Mouse (Mus musculus): ENCODE results near the gene Syt15. TPM values are rescaled to one million over a fixed set of nuclear protein-coding genes. Genes with fewer than 3 reads are reported as not detected.
A peak's percentile ranks its signal among the peaks of the same experiment; 100 is the strongest.

Gene Syt15
- 1 to 10 TPM in 1 of 2 experiments, under 1 TPM in 1; 0.49 to 1.5 TPM for total RNA-seq (2021)

DNA sequence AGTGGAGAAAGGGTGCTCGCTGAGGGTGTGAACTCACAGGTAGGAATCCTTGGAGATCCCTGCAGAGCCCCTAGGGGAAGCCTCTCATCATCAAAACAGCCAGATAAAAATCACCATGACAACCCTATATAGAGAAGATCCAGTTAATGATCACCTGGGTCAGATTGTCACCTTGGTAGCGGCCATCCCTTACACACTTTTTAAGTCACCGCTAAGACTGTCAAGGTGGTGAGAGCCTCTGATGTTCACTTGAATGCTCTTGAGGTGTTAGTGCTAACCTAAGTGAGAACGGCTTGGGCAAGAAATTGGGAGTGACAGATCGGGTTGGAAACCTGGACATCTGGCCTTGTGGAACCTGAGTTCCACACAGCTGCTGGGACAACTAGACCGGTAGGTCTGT lies at the start of gene Syt15:
TSS of gene Syt15 (plus strand) at position 301 of the 400 bp plus-strand sequence.
- DNase-seq (ENCODE audit: extremely low spot score in 1 of 2, low spot score in 1 of 2) = no peak

DNA sequence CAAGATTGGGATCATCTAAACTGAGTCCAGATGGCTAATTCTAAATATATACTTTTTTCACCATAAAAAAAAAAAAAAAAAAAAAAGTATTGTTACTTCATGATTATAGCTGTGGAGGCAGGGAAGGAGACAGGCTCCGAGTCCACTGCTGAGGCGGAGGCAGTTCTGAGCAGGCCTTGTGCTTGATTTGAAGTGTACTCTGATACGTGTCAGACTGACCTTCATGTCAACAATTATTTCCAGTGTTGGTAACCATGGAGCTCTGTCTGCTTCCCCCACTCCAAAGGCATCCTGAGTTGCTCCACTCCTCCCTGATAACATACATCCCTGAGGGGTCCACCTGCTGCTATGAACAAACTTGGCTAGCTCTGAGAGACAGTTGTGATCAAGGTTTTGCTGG lies 48.3 kb upstream of the Syt15 start:
- no peak for DNase-seq (ENCODE audit: extremely low spot score in 1 of 2, low spot score in 1 of 2)

GRCm38 (mm10) chr14:34179351-34179750 lies 40.0 kb upstream of the Syt15 start:
- DNase-seq (ENCODE audit: extremely low spot score in 1 of 2, low spot score in 1 of 2) = peak in 1 of 2 experiments; percentile 27

GRCm38 (mm10) chr14:34183101-34183500 lies 36.3 kb upstream of the Syt15 start:
- no peak for DNase-seq (ENCODE audit: extremely low spot score in 1 of 2, low spot score in 1 of 2)

- DNase-seq (ENCODE audit: extremely low spot score in 1 of 2, low spot score in 1 of 2) = peak in 1 of 2 experiments; percentile 44
Measured at GRCm38 (mm10) chr14:34188629-34189028, 30.8 kb upstream of the Syt15 start.

DNA sequence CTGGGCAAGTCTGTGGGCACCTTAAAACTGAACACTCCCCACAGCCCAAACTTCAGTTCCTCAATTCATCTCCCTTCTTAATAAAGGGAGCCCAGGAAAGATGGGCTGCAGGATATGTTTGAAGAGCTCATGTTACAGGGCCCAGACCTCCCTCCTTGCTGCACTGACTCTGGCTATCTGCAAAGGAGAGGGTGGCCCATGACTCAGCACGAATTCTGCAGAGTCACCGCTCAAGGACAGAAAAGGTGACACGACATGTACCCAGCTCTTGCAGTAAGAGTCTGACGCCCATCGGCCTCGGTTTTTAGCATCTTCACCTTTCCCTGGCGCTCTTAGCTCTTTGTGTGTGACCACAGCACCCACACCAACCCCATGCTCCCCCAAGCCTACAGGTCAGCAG lies 29.0 kb upstream of the Syt15 start:
- DNase-seq (ENCODE audit: extremely low spot score in 1 of 2, low spot score in 1 of 2) = no peak

DNA sequence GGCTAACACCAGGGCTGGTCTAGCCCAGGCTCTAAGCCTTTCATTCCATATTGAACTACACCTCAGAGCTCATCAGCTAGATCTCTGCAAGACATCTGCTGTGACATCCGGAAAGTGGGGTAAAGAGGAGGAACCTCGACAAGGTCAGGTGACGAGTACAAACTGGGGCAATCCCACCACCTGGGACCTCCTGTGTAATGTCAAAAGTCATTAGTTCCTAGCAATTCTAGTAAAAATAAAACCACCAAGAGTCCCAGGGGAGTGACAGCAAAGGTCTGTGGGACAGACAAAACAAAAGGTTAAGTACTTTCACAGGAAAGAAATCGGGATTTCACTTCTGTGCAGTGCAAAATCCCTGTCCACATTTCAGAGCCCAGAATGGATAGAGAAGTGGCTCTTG lies 25.5 kb upstream of the Syt15 start:
- DNase-seq (ENCODE audit: extremely low spot score in 1 of 2, low spot score in 1 of 2) = no peak

DNA sequence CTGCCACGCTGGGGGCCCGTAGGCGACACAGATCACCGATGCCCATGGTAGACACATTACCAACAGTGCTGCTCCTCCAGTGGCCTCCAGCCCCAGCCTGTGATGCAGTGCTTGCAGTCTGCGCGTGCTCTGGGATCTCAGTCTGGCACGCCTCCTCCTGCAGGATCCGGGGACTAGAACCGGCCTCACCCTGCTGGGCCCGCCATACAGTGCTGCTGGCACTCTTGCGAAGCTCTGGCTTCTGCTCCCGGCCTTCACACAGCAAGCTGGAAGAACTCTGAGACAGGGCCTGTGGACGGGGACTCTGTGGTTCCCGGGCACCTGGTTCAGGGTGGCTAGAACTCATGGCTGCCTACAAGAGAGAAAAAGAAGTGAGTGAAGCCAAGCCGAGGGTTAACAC lies 23.9 kb upstream of the Syt15 start:
- no peak for DNase-seq (ENCODE audit: extremely low spot score in 1 of 2, low spot score in 1 of 2)

- no peak for DNase-seq (ENCODE audit: extremely low spot score in 1 of 2, low spot score in 1 of 2)
Measured at GRCm38 (mm10) chr14:34196706-34197105, 22.7 kb upstream of the Syt15 start.

- peak in 1 of 2 experiments; percentile 10 for DNase-seq (ENCODE audit: extremely low spot score in 1 of 2, low spot score in 1 of 2)
Measured at GRCm38 (mm10) chr14:34200738-34201230, 18.6 kb upstream of the Syt15 start.

DNA sequence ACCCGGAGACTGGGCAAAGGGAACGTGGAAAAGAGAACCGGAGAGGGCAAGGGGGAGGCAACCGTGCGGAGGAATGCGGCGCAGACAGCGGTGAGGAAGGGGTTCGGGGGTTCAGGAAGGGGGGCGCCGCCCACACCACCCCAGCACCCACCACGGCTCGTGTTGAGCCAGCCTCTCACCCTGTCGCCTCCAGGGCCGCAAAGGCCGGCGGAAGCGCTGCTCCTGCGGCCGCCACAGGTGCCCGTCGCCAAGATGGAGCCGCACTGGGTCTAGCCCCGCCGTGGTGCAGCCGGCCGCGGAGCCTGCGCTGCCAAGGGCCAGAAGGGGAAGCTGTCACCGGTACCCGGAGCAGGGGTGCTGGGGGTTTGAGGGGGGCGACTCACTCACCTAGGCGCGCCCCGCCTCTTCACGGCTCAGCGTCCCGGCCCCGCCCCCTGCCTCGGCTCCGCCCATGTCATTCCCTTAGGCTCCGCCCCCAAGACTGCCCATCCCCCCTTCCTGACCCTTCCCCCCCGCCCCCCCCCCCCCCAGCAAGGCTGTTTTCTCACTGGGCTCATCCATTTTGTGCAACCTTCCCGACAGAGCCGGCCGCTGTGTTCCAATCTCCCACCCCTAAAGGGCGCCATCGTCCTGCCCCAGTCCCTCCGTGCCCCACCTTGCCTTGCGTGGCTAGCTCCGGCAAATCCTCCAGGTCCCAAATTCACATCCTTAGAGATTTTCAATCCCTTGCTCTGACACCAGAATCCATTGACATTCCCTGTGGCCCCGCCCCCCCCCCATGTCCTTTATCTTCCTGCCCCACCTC lies 18.0 kb upstream of the Syt15 start, which contains the start of gene Gprin2:
TSS of gene Gprin2 (minus strand) at position 423 of the 805 bp plus-strand sequence.
- peak in 1 of 2 experiments; percentile 38 for DNase-seq (ENCODE audit: extremely low spot score in 1 of 2, low spot score in 1 of 2)

- DNase-seq (ENCODE audit: extremely low spot score in 1 of 2, low spot score in 1 of 2) = no peak
Measured at GRCm38 (mm10) chr14:34207996-34208395, 11.4 kb upstream of the Syt15 start.

- peak in 1 of 2 experiments; percentile 52 for DNase-seq (ENCODE audit: extremely low spot score in 1 of 2, low spot score in 1 of 2)
Measured at GRCm38 (mm10) chr14:34208651-34209050, 10.7 kb upstream of the Syt15 start.

DNA sequence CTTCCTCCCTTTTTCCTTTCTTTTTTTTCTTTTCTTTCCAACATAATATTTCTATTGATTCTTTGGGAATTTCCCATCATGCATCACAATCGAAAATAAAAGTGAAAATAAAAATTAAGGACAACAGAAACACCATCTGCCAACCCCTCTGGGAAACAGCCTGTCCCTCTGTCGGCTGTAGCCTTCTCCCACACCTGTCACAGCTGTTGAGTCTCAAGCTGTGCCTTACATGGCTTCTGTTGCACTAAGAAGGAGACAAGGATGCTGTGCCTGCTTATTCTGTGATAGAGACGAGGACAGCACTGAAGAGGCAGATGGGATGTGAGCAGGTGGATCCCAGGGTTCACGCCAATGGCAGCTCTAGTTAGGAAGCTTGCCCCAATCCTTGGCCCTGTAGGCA lies 10.3 kb upstream of the Syt15 start:
- DNase-seq (ENCODE audit: extremely low spot score in 1 of 2, low spot score in 1 of 2) = no peak

GRCm38 (mm10) chr14:34209942-34210341 lies 9.5 kb upstream of the Syt15 start:
- DNase-seq (ENCODE audit: extremely low spot score in 1 of 2, low spot score in 1 of 2) = no peak

DNA sequence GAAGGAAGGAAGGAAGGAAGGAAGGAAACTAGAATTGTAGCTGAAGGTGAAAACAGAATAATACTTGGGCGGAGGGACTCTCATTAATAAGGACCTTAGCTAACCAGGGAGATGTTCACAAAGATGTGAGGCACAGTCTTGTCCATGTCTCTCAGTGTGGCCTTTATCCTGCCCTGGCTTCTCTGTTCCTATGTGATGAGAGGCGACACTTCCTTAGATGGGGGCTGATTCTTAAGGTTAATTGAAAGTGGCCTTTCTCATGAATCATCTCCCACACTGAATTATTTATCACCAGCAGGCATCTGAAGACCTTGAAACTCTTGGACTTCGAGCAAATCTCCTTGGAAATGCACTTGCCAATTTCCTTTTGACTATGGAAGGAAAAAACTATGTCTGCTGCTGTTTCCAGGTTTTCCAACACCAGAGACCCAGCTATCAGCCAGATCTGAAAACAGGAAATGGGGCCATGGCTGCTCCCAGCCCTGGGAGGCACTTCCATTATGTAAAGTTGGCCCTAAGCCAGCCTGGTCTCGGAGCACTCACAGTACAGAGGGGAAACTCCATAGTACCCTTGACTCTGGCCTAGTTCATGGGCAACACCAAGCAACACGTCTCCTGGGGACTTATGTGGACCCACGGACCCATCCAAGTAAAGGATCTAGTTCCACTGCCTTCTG lies 3.8 kb upstream of the Syt15 start:
- DNase-seq (ENCODE audit: extremely low spot score in 1 of 2, low spot score in 1 of 2) = no peak

- DNase-seq (ENCODE audit: extremely low spot score in 1 of 2, low spot score in 1 of 2) = no peak
Measured at GRCm38 (mm10) chr14:34219786-34220198, 397 bp downstream of the Syt15 start.

DNA sequence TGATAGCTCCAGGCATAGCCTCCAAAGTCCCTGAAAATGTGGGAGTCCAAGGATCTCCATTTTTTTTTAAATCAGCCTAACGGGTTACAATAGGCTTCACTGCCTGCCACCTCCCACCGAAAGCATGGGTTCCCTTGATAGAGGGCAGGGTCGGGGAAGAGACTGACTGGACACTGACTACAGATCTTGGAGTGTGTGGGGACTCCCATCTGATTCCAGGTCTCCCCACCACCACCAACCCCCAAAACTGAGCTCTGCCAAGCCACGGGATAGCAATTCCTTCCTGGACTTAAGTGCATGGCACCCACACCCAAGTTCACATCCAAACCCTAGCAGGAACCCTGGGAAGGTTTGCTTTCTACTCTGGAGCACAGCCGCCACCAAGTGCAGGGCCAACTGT lies 1.0 kb downstream of the Syt15 start:
- no peak for DNase-seq (ENCODE audit: extremely low spot score in 1 of 2, low spot score in 1 of 2)

GRCm38 (mm10) chr14:34221416-34222077 lies 2.2 kb downstream of the Syt15 start:
- no peak for DNase-seq (ENCODE audit: extremely low spot score in 1 of 2, low spot score in 1 of 2)

DNA sequence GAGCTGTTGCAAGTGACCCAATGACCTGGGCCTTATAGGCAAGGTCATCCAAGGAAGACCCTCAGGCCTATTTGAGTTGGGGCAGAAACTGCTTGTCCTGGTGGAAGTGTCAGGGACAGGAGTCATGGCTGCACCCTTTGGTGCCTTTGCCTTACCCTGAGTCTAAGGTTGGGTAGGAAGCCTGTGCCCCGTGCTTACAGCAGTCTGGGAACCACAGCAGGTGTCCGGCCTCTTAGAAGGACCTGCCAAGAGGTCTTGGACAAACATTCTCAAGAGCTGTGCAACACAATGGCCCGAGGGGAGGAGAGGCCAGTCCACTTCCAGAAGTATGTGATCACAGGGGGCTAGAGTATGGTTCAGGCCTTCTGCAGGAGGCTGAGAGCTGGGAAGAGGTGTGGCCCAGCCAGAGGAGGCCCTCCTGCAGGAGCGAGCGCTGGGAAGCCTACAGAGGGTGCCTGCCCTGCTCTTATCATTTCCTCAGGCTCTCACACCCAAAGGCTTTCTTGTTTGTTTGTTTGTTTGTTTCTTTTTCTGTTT lies 4.0 kb downstream of the Syt15 start:
- DNase-seq (ENCODE audit: extremely low spot score in 1 of 2, low spot score in 1 of 2) = no peak

- DNase-seq (ENCODE audit: extremely low spot score in 1 of 2, low spot score in 1 of 2) = no peak
Measured at GRCm38 (mm10) chr14:34225986-34226385, 6.6 kb downstream of the Syt15 start.
